Mouse (Mus musculus): Measurements from ENCODE around the gene Necab2.

Gene Necab2

DNA sequence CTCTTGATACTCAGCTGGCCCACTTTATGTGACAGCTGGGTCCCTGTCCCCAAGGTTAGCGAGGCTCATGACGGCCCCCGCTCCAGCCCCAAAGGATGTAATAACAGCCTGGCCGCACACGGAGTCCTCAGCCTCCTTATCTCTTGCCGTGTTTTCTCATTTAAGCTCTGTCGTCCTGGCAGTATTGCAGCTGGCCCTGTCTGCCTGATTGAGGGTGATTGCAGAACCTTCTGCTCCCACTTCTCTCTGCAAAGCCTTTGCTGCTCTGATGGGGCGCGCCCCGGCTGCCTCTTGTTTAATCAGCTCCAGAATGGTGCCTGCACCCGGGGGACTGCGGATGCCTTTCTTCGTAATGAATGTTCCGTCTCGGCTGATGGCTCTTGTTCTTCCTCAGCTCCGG lies 13.2 kb downstream of the Necab2 start:
- DNase-seq: no peak

DNA sequence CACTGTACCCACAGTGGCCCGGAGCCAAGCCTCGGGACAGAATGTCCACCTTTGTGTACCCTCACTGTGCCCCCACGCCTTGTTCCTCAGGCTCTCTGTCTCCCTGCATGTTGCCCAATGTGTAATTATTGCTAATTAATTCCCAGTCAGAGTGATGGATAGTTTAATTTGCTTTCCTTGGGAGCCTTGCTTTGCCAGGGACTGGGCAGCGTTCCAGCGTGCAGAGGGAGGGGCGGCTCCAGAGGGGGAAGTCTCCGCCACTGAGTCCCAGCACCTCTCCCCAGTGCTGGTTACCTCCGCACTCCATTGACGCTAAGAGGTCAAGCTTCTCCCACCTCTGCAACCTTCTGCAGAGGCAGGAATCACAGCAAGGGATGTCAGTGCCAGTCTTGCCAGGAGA lies 14.8 kb downstream of the Necab2 start:
- DNase-seq: no peak

DNA sequence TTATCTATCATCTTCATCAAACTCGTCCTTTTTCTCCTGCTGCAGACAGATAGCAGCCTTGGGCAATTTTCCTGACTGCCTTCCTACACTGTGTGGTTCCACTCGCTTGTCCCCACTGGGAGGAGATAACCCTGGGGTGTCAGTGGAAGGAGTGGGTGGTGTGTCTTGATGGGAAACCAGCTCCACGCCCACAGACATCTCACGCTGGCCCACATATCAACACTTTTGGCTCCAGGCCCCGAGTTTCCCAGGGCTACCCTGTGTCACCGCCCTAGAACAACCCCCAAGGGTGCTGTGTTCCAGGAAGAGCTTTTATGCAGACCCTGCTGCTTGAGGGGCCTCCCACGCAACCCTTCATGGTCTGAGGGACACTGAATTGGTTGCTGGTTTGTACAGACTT lies 17.2 kb downstream of the Necab2 start:
- DNase-seq: no peak

DNA sequence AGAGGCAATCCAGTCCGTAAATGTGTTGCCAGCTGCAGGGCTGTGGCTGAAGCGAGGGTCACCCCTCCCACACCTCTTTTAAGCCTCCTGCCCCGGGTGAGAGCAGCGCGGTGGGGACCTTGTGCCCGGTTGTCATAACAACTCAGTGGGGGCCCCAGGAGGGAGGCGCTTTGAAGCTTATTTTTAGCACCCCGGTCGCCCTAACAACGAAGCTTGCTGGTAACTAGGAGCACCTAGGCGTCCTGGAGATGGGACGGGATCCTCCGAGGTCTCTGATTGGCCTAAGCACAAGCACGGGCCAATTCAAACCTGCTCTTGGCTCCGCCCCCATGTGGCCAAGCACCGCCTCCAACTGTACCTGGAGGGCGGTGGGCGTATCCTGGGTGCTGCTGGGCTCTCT lies 19.6 kb downstream of the Necab2 start:
- DNase-seq: no peak

DNA sequence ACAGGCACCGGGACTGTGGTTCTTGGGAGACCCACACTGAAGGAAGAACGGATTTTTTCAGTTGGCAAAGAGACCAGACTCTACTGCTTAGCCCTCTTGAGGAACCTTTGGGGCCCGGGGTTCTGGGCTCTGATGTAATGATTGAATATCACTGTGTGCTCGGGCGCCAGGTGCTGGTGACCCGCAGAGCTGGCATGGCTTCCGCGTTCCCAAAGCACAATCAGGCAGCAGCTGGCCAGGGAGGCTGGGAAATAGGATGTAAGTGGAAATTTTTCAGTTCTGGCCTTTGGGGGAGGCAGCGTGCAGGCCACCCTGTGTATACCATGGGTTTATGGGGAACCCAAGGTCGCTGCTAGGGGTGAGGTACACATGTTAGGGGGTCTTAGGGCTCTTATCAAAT lies 20.3 kb downstream of the Necab2 start:
- DNase-seq: no peak

DNA sequence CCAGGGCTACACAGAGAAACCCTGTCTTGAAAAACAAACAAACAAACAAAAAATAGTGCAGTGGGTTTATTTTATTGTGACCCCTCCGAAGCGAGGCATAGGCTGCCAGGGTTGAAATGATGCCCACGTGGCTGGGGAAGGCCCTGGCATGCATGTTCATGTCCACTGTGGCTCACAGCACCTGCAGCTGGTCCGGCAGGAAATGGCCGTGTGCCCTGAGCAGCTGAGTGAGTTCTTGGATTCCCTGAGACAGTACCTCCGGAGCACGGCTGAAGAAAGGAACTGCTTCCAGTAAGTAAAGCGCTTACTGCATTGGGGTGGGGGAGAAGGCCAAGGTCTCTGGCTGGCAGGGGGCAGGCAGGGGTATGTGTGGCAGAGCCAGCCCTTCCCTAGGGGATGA lies 21.6 kb downstream of the Necab2 start:
- no peak for DNase-seq

DNA sequence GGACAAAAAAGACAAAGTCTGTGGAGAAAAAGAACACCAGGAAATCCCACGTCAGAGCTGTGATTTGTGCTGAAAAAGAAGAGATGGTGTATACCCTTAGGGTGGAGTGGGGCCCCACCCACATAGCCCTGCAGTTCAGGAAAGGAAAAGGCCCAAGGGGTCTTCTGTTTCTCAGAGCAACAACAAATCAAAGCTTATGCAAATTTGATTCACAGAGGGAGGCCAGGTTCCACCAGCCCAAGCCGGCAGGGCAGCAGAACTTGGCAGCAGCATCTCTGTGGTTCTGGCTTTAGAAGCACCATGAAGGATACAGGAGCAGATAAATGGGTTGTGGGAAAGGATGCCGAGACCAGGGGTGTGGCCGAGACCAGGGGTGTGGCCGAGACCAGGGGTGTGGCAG lies 32.2 kb downstream of the Necab2 start:
- DNase-seq: no peak

DNA sequence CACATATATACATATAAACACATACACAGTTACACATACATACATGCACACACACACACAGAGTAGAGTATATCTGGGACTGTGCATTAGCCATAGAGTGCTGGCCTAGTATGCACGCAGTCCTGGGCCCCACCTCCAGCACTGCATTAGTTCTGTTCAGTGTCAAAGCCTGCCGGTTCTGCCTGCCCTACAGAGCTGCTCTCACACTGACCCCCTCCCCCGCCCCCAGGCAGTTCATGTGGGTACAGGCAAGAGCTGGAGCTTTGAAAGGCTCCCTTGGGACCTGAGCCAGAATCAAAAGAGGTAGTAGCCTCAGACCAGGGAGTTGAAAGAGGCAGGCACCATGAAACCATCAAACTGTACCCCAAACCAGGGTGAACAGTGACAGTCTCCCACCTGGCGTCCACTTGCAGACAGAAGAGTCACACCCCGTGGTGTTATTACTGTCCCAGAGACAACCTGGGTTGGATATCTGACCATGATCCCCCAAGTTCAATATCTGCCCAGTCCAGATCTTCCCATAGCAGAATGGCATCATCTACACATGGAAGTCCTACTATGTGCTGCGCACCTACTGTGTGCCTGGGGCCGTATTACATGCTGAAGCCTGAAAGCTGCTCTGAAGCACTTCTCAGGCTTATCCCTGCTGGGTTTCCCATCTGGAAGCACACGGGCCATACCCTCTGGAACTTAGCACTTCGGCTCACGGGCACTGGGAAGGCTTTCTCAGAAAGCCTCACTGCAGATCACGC lies 37.8 kb downstream of the Necab2 start:
- DNase-seq: no peak

DNA sequence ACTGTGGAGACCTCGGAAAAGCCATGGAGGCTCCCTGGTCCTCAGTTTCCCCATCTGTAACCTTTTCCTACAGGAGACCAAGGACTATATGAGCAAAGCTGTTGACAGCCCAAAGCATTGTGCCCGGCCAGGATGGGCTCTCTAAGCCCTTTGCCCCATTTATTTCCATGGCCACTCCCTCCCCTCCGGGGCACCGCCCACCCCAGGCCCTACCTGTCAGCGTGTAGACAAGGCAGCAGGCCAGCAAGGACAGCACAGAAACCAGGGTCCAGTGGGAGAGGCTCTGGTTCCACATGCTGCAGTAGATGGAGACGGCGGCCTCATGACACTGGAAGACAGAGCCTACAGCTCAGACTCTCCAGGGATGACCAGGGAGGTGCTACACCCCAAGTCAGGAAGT lies 40.6 kb downstream of the Necab2 start:
- peak; percentile 19 for DNase-seq

DNA sequence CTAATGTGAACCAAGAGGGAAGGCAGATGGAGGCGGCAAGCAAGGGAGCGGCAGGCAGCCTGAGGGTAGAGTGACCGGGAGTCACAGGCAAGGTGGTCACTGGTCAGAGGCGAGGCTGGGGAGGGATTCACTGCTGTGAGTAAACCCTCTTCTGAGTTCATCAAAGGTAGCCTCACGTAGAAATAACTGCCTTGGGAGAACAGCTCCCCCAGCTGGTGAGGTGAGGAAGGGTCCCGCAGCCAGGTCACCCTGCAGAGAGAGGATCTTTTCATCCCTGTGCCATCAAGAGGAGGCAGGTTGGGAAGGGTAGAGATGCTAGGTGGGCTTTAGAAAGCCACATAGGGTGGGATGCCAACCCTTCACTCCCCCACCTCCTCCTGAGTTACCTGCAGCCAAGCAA lies 50.3 kb downstream of the Necab2 start:
- DNase-seq: peak; percentile 70

DNA sequence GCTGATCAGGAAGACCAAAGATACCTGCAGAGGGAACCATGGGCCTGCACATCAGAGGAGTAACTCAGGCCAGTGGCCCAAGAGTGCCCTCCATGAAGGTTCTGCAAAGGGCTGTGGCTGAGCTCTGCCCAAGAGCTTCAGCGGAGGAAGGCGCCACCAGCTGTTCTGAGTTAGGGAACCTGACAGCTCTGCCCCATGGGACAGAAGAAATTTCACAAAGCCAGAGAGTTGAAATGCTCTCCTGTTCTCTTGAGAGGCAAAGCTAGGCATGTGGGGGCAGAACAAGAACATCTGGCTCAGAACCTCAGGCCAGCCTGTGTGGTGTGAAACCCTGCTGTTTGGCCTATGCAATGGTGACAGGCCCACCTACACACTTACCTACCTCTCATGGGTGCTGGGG lies 53.3 kb downstream of the Necab2 start:
- DNase-seq: no peak

DNA sequence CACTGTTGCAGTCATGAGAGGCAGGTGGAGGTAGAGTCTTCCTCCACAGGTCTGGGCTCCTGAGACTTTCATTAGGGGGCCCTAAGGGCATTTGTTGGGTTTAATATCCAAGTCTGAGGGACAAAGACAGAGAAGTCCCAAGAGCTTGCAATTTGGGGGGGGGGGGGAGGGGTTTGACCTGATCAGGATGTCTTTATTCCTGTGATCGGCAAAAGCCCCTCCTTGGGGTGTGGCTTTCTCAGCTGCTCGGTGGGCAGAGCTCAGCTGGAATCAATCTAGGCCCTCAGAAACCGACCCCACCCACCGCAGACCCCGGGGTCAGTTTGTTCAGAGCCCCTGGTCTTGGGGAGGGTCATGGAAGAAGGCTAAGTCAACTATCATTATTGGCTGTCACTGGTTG lies 55.1 kb downstream of the Necab2 start, which contains the start of gene Slc38a8:
Slc38a8 (minus strand) TSS at position 101 of the 400 bp plus-strand sequence.
- DNase-seq: no peak

DNA sequence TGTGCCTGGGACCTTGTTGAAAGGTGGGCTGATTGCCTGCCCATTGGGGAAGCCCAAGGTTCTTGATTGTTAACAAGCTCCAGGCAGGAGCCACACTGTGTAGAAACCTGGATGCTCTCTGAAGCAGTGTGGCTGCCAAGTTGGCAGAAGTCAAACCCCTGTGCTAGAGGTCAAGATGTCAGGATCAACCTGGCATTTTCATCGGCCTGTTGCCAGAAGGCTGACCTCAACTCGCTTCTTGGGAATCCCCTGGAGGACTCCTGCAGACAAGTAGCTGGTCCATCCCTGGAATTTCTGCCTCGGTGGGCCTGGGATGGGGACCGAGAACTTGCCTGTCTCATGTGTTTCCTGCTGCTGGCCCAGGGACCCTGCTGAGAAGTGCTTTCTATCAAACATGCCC lies 55.6 kb downstream of the Necab2 start:
- DNase-seq: no peak

DNA sequence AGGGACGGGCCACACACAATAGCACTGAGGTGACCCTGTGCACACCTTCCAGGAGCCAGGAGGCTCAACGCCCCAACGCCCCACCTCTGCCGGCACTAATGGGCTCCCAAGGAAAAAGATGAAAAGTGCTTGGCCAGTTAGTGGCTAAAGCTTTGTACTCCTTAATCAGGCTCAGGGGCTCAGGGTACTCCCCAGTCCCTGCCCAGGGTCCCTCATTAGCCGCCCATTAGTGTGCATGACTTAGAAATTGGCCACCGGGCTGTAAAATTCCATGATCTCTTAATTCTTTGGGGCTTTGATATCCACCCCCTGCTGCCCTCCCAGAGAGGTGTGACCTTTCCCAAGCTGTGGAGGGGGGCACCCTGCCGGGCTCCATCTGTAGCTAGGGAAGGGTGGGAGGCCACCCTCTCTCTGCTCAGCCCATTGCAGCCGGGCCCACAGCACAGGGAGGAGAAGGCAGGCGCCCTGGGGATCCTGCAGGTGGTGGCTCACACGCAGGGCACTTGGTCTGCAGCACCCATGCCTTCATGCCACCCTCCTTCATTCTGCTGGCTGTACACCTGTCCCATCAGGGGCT lies 56.8 kb downstream of the Necab2 start:
- no peak for DNase-seq

DNA sequence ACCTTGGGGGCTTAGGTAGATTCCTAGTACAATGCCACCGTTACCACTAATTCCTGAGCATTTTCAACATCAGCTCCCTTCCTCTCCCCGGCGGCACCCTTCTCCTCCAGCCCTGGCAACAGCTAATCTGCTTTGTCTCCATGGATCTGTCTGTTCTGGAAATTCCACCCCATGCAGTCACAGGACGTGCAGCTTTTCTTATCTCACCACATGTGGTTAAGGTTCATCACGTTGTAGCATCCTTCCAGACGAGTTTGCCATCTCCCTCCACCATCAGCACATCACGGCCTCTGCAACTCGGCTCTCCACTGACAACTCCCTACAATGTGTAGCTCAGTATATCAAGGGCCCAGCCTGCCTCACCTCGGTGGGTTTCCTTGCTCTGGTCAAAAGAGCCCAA lies 59.0 kb downstream of the Necab2 start:
- no peak for DNase-seq

DNA sequence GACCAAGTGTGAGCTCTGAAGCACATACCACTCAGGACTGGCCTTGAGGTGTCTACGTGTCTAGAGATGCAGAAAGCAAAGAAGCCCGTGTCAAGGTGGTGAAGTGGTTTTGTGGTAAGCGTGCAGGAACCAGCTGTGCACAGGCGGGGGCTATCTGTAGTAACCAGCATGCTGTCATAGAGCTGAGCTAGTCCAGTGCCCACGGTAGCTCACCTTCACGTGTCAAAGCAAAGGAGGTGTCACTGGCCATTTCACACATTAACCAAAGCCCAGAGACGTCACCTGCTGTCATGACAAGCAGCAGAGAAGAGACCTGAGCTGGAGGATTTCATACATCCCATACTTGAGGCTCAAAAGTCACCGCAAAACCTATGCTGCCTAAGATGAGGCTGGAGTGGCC lies 59.6 kb downstream of the Necab2 start:
- no peak for DNase-seq

DNA sequence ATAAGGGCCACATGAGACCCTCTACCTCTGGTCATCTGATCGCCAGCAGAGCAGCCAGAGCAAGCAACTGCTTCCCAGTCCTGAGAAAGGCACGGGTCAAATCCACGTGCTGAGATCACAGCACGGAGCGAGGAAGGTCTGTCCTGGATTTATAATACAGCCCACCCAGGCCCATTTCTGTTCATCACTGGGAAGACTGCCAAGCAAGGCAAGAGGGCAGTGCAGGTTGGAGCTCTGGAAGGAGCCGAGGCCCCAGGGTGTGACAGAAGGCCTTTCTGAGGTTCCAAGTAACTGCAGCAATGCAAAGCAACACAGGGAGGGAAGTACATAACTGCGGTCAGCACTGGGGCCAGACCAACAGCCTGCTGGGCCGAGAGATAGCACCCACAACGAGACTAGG lies 64.0 kb downstream of the Necab2 start:
- no peak for DNase-seq

DNA sequence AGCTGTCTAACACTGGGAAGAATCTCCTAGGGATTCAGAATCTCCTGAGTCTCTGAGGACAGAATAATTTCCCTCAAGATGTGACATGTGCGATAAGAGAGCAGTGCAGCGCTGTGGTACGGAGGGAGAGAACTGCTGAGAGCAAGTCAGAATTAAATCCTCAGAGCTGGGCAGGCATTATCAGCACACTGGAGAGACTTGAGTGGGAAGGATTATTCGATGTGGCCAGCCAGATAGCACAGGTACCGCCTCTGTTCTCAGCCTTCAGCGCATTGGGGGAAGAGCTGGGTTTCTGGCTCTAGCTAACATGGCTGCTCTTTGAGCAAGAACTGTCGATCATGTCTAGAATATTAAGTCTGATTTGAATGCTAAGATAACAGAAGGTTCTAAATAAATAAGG lies 65.2 kb downstream of the Necab2 start:
- no peak for DNase-seq

DNA sequence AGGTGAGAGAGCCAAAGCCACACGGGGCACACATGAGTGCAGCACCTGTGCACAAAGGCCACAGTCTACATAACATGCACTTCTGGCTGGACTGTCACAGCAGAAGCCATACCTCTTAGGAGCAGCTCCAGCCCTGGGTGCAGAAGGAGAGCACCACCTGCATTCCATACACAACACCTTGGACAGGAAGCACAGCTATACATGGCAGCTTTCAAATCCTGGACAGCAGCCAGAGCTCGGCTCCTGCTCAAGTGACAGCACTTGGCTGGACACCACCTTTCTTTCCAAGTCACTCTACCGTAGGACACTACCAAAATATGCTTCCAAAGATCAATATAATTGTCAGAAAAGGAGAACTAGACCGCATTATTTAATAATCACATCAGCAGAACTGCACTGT lies 66.9 kb downstream of the Necab2 start:
- DNase-seq: no peak

DNA sequence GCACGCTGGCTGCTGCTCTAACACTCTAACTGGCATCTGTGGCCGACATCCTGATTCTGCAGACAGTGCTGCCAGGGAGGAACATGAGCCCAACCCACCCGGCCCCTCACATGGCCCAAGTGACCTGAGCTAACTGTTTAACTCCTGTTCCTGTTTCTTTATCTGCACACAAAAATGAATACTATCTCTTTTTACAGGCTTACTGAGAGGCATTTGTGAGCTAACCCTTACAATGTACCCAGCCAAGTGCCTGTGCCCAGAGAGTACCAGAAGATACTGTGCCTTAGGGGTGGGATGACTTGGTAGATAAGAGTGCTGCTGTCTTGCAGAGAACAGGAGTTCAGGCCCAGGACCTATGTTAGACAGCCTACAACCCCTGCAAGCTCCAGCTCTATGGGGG lies 68.4 kb downstream of the Necab2 start:
- no peak for DNase-seq

DNA sequence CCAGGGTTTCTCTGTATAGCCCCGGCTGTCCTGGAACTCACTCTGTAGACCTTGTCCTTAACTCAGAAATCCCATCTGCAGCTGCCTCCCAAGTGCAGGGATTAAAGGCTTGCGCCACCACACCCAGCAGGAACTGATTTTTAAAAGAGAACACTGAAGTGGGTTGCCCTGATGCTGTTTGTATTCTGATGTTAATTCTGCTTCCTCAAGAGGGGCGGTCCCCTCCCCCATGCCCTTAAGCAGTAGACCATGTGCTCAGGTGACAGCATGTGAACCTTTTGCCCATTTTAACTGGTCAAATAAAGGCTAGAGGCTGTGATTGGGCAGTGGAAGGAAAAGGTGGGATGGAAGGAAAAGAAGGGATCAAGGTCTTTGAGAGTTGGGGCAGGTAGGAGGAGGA lies 69.2 kb downstream of the Necab2 start:
- no peak for DNase-seq

DNA sequence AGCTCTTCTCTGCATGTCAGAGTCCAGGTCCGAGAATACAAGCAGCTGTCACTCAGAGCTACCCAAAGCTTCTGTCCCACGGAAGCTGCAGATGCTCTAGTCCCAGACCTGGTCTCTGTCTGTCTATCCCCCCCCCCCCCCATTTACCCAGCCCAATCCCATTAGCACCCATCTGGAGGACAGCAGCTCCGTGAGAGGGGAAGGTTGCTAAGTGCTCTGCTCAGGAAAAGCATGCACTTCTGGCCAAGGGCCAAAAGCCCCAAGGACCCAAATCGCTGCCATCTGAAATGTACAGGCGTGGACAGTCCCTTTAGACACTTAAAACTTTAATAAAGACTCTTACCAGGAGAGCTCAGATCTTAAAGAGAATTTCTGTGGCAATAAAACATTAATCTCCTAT lies 70.2 kb downstream of the Necab2 start:
- no peak for DNase-seq

DNA sequence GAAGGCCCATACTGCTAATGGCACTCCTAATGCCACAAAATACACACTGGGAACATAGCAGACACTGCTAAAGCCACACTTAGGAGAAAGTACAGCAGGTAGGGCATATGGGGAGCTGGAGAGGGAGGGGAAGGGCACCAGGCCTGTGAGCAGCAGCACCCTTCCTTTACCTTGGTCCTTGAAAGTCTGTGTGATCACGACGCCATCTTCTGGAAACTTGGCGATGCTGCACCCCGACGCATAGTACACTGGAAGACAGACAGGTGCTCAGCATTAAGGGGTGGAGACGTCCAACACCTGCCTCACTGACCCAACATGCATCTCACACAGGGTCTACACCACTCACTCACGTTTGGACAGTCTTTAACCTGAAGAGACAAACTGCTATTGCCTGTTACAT lies 73.6 kb downstream of the Necab2 start:
- DNase-seq: peak; percentile 14

Data from kidney, adult 9 months (tissue).